Mouse (Mus musculus): Measurements from ENCODE around the gene Osbpl10.

Gene Osbpl10

DNA sequence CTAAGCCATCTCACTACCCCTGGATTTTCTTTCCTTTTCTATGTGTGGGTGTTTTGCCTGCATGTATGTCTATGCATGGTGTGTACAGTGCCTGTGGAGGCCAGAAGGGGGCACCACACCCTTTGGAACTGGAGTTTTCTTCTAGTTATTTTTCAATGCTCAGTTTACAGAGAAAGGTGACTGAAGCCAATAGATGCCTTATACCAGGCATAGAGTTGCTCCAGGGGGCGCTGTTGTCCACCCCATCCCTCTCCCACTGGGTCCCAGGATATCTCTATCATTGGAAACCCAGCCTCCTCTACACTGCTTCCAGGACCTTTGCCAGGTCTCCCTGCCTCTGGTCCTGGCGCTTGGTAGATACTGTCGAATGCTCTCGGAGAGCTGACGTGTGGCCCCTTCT lies 184.7 kb downstream of the Osbpl10 start:
- peak; percentile 61 for DNase-seq (ENCODE audit: low read depth, low spot score)

DNA sequence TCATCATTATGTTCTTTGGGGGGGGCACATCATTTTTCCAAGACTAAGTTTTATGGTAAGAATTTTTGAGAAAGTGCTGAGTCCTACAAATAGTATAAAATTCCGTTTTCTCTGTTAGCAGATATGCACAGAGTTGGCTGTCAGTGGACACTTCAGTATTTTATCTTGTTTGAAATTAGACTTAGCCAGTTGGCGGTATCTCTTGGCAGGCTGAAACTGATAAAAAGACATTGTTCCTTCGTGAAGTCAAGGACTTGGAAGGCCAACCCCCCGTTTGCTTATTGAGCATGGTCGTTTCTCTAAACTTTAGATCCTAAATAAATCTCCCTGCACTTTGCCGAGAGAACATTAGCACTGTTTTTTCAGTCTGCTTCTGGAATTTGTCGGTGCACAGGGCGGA lies 185.3 kb downstream of the Osbpl10 start:
- DNase-seq (ENCODE audit: low read depth, low spot score): no peak

- DNase-seq (ENCODE audit: low read depth, low spot score): no peak
Observed at GRCm38 (mm10) chr9:115164351-115164750, 186.0 kb downstream of the Osbpl10 start.

- DNase-seq (ENCODE audit: low read depth, low spot score): no peak
Observed at GRCm38 (mm10) chr9:115165996-115166395, 187.6 kb downstream of the Osbpl10 start.

DNA sequence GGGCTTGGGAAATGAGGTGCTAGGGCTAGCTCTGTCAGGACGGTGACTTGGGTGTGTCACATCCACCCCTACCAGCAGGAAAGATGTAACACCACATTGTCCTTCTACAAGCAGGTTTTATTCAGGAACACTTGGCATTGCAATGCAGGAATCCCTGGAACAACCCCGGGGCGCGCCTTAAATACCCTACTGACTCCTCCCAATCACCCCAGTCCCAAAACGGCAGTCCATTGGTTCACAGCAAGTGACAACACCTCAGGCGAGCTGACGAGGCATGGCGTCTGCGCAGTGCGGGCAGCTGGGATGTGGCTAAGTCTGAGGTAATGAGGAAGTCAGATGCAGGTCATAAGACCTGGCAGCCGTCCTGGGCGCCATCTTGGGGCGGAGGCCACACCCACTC lies 191.2 kb downstream of the Osbpl10 start:
- no peak for DNase-seq (ENCODE audit: low read depth, low spot score)

GRCm38 (mm10) chr9:115172096-115172495 lies 193.7 kb downstream of the Osbpl10 start:
- DNase-seq (ENCODE audit: low read depth, low spot score): no peak

DNA sequence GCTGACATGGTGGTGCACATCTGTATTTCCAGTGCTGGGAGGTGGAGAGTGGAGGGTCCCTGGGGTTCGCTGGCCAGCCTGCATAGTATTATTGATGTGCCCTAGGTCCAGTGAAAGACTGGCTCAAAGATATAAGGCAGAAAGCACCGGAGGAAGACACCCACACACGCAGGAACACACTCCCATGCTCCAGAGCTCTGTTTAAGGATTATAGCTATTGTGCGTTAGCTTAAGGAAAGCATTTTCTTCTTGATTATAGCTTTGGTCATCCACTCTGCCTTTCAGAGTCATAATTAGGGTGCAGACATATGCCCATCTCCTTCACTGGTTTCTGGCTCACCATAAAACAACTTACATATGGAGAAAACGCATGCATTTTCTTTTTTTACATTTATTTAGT lies 200.8 kb downstream of the Osbpl10 start:
- no peak for DNase-seq (ENCODE audit: low read depth, low spot score)

DNA sequence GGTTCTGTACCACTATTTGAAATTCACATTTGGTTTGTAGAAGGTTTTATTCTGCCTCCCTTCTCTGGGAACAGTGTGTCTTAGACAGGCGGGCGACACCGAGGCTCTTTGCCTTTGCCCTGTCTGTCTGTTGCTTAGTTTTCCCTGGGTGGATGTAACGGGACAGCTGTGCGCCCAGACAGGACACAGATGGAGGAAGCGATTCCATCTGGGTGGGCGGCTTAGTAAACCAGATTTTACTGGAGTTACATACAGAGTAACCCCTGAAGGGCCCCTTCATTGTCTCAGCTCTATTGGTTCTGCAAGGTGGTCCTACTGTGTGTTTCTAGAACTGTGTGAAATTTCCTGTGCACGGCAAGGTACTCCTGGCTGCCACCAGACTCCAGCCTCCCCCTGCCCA lies 201.6 kb downstream of the Osbpl10 start:
- no peak for DNase-seq (ENCODE audit: low read depth, low spot score)

DNA sequence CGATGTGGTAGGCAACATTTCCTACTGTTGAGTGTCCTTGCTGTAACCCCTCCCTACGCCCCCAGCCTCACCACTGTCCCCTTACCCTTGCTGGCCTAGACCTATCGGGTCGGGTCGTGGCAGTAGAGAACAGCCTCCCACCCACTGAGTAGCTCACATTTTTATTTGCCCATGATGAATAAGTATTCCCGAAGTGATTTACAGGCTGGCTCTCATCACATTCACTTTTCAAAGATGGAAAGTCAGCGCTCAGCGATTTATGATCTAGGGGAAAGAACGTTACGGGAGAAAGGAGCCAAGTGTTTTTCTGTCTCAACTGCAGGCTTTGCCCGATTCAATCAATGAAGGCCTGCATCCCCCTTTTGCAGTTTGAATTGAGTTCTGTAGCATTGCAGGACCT lies 208.0 kb downstream of the Osbpl10 start:
- DNase-seq (ENCODE audit: low read depth, low spot score): no peak

DNA sequence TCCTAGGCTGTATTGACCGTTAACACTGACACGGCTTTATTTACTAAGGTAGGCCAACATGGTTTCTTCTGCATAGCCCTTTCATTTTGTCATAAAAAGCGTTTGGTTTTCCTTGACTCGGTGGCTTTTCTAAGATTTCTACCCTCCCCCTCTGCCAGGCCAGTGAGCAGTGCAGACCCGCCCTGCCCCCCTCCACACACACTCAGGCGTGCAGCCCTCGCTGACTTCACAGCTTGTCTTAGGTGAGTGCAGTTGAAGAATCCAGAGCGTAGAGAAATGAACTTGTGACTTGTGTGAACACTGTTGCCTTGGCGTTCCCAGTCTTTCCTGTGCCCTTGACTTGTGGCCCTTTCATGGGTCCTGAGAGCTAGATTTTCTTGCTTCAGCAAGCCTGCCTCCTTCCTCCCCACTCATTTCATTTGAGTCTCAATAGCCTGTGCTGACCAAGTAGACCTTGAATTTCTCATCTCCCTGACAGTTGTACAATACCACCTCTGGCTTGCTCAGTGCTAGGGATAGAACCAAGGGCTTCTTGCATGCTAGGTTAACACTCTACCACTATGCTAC lies 212.1 kb downstream of the Osbpl10 start:
- DNase-seq (ENCODE audit: low read depth, low spot score): no peak

- peak; percentile 32 for DNase-seq (ENCODE audit: low read depth, low spot score)
Observed at GRCm38 (mm10) chr9:115192890-115193289, 214.5 kb downstream of the Osbpl10 start.

DNA sequence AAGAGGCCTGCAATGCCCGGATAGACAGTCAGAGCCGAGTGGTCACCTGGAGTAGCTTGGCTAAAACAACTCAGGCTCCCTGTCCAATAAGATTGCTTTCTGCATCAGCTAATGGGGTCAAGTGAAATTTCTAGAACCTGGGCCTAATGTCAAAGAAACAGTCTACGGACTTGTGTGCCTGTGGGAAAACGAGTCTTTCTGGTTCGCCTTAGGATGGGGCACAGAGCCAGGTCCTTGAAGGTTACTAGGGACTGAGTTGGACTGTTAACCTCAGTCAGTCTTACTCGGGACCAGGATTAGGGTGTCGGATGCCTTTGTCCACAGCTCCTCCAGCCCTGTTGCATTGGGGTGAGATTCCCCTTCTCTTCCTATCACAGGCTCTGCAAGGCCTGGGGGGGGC lies 218.7 kb downstream of the Osbpl10 start:
- no peak for DNase-seq (ENCODE audit: low read depth, low spot score)

DNA sequence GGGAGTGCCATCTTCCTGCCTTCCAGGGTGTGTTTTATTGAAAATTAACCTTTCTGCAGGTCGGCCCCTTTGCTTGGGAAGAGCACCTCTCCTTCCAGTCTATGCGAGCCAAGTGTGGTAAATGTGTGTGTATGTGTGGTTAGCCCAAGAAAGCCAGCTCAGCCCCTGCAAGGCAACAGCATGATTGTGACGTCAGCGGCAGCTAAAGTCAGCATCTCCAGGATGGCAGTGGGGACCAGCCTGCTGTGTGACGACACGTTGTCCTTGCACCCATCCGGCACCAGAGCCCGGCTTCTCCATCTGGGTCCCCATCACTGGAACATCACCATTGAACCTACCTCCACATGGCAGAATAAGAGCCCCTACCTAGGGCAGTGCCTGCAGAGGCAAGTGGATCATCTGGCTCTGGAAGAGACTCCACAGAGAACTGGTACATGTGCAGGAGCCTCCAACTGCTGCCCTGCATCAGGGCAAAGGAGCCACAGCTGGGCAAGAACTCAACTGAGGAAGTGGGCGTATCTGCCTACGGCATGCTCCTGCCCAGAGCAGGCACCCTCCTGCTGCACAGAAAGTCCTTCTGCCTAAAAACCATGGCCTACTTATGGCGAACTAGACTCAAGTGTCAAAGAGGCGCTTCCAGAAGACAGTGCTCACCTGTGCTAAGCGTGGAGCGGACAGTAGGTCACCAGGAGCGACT lies 221.9 kb downstream of the Osbpl10 start:
- DNase-seq (ENCODE audit: low read depth, low spot score): no peak

DNA sequence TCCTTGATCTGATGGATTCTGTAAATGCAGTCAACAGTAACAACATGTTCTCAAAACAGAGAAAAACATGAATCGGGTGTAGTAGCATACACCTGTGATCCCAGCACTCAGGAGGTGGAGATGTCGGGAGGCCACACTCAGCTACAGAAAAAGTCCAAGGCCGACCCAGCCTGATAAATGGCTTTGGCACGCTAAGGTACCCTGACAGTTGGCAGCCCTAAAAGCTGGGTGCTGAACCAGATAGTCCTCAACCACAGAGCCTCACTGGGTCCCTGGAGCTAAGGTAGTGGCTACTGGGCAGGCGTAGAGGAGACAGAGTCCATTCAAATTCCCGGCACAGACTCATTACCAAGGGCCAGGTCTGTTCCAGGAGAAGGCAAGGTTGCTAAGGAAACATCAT lies 222.9 kb downstream of the Osbpl10 start:
- DNase-seq (ENCODE audit: low read depth, low spot score): no peak

GRCm38 (mm10) chr9:115203136-115203535 lies 224.8 kb downstream of the Osbpl10 start:
- peak; percentile 24 for DNase-seq (ENCODE audit: low read depth, low spot score)

- DNase-seq (ENCODE audit: low read depth, low spot score): peak; percentile 72
Observed at GRCm38 (mm10) chr9:115205491-115205890, 227.1 kb downstream of the Osbpl10 start.

- DNase-seq (ENCODE audit: low read depth, low spot score): no peak
Observed at GRCm38 (mm10) chr9:115206219-115206618, 227.8 kb downstream of the Osbpl10 start.

- no peak for DNase-seq (ENCODE audit: low read depth, low spot score)
Observed at GRCm38 (mm10) chr9:115209737-115210136, 231.4 kb downstream of the Osbpl10 start.

DNA sequence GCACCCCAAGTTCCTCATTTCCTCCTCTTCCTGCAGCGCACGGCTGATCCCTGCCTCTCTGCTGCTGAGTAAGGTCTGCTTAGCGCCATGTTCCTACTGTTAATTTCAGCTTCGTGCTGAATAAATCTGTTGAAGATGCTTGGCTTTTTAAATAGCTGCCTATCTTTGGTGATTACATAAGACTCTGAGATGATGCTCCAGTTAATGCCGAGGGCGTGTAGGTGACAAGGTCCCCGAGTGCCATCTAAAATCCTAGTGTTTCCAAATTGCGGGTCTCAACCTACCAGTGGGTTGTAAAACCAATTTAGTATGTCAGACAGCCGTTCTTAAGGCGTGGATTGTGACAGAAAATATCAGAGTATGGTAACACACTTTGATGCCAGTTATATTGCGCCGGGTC lies 232.2 kb downstream of the Osbpl10 start:
- DNase-seq (ENCODE audit: low read depth, low spot score): no peak

GRCm38 (mm10) chr9:115213755-115214264 lies 235.4 kb downstream of the Osbpl10 start:
- DNase-seq (ENCODE audit: low read depth, low spot score): no peak

- peak; percentile 12 for DNase-seq (ENCODE audit: low read depth, low spot score)
Observed at GRCm38 (mm10) chr9:115214572-115215571, 236.5 kb downstream of the Osbpl10 start.
